Mouse (Mus musculus) limb, embryonic 11.5 days (tissue): ENCODE measurements at regions not wholly inside any gene's neighbourhood (a gene's known extent, or its start where the extent isn't known, plus 50 kb on each side); places are given as distances from the start of the nearest gene placed in this dataset.

Source experiments
- ATAC-seq: fragments of 200-750 bp; cut with Nextera tagmentation; 2 replicates; pipeline ENCODE4 v1.8.0; 2017; ENCODE audit warnings: low read depth; ENCODE audit not compliant: insufficient number of reproducible peaks, low FRiP score, low TSS enrichment
- DNase-seq: peaks from one replicate; pipeline ENCODE4 v3.0.0-alpha.2; 2015; ENCODE audit warnings: low spot score
- H3K27ac ChIP-seq: fragments of 300-500 bp; sonication (generic); replicated peaks from 2 replicates; pipeline ENCODE4 v1.5.1; 2014; ENCODE audit warnings: low read depth, mild to moderate bottlenecking, low read length
- H3K27me3 ChIP-seq: fragments of 300-500 bp; sonication (generic); 2 replicates; pipeline ENCODE4 v1.6.1; 2014; ENCODE audit warnings: mild to moderate bottlenecking, low read length, mixed read lengths; ENCODE audit not compliant: control insufficient read depth, insufficient read depth
- H3K36me3 ChIP-seq: fragments of 300-500 bp; sonication (generic); 2 replicates; pipeline ENCODE4 v1.6.1; 2014; ENCODE audit warnings: mild to moderate bottlenecking, low read length, moderate library complexity, mixed read lengths; ENCODE audit not compliant: control insufficient read depth, insufficient read depth
- H3K4me1 ChIP-seq: fragments of 300-500 bp; sonication (generic); 2 replicates; pipeline ENCODE4 v1.6.1; 2014; ENCODE audit warnings: low read length, mixed read lengths; ENCODE audit not compliant: control insufficient read depth, insufficient read depth
- H3K4me2 ChIP-seq: fragments of 300-500 bp; sonication (generic); 2 replicates; pipeline ENCODE4 v1.6.1; 2014; ENCODE audit warnings: low read depth, mild to moderate bottlenecking, moderate library complexity; ENCODE audit not compliant: severe bottlenecking
- H3K4me3 ChIP-seq: fragments of 300-500 bp; sonication (generic); 2 replicates; pipeline ENCODE4 v1.5.1; 2014; ENCODE audit warnings: low read depth, low read length
- H3K9ac ChIP-seq: fragments of 300-500 bp; sonication (generic); 2 replicates; pipeline ENCODE4 v1.6.1; 2014; ENCODE audit warnings: mild to moderate bottlenecking, low read length
- H3K9me3 ChIP-seq: fragments of 300-500 bp; sonication (generic); 2 replicates; pipeline ENCODE4 v1.6.1; 2016; ENCODE audit warnings: low read length; ENCODE audit not compliant: control insufficient read depth
- WGBS: fragments of 180-500 bp; shearing (Covaris S2); extraction: QIAGEN DNeasy Blood & Tissue Kit; methylation state at CpG from one replicate; pipeline ENCODE4 v1.1.7; 2014; 5-methylcytosine and 5-hydroxymethylcytosine counted together

DNA sequence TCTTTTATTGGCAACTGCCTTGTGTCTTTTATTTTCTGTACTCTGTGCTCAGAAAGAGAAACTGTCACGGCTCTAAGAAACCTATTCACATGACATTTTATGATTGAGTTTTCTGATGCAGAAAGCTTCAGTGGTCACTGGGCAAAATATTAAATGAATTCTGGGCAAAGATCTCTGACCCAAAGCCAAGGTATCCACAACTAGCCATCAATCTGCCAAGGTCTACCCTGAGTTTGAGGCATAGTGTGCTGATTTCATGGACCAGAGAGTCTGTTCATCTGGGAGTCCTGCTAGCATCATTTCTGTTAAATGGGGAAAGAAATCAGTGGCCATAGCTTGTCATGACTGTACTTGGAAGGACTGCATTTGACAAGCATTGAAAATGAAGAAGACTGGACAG lies 103.3 kb downstream of the Klf6 start:
- ATAC-seq (no peak), DNase-seq (no peak)
- 88% methylated on average over 1 of the region's 1 CpGs for WGBS
- no peak overlapping the region for H3K4me3 ChIP-seq
- H3K4me1 ChIP-seq, result no peaks in the 10 kb centered on the region
- H3K9me3 ChIP-seq, result no peaks in the 10 kb centered on the region
- no peaks in the 10 kb centered on the region for H3K27me3 ChIP-seq
- no peaks in the 10 kb centered on the region for H3K36me3 ChIP-seq
- no peak overlapping the region for H3K27ac ChIP-seq
- no peak overlapping the region for H3K9ac ChIP-seq
- H3K4me2 ChIP-seq, result no peak overlapping the region

DNA sequence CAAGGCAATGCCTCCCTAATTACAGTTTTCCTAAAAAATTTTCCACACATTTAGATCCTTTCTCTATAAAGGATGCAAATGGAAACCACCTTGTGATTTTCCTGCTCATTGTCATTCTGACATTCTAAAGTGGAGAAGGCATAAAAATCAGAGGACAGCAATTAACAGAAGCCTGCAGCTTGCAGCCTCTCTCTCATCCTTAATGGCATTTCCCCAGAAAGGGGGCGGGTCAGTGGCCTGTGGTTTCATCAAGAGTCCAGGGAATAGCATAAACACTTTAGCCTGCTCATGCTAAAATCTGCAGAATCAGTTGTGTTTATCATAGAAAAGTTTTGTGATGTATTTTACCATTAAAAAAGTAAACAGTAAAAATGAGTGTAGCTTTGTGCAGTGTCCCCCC lies 117.3 kb downstream of the Klf6 start:
- no peak overlapping the region for H3K27ac ChIP-seq

DNA sequence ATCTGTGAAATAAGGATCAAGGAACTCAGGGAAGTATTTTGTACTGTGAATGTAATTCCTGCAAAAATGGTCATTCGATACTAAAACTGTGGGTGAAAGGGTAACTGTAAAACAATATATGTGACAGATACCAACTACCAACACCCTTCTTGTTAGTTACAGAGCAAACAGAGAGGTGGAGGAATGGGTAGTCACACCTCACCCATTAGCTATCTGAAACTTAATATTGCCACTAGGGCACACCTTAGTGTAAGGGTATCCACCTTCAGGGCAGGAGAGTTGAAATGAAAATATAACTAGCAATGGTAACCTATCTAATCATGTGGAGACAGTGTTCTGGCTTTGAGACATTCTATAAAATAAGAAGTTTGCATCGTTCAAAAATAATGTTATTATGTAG lies 126.2 kb downstream of the Klf6 start:
- H3K27me3 ChIP-seq, result no peaks in the 10 kb centered on the region
- H3K36me3 ChIP-seq, result no peaks in the 10 kb centered on the region
- H3K27ac ChIP-seq, result no peak overlapping the region
- DNase-seq (no peak), ATAC-seq (no peak)
- WGBS, result 90% methylated on average over 2 of the region's 2 CpGs
- H3K4me1 ChIP-seq, result no peaks in the 10 kb centered on the region
- no peaks in the 10 kb centered on the region for H3K9me3 ChIP-seq
- no peak overlapping the region for H3K4me3 ChIP-seq
- no peak overlapping the region for H3K4me2 ChIP-seq
- H3K9ac ChIP-seq, result no peak overlapping the region

More for the DNA sequence above, 117.3 kb downstream of the Klf6 start:
- Histone ChIP-seq H3K4me2 (no peak overlapping the region), H3K9ac (no peak overlapping the region), H3K9me3 (no peaks in the 10 kb centered on the region), H3K36me3 (no peaks in the 10 kb centered on the region), H3K4me1 (no peaks in the 10 kb centered on the region), H3K27me3 (no peaks in the 10 kb centered on the region), H3K4me3 (no peak overlapping the region)
- no peak for ATAC-seq
- no peak for DNase-seq
- WGBS, result 46% methylated on average over 1 of the region's 1 CpGs

DNA sequence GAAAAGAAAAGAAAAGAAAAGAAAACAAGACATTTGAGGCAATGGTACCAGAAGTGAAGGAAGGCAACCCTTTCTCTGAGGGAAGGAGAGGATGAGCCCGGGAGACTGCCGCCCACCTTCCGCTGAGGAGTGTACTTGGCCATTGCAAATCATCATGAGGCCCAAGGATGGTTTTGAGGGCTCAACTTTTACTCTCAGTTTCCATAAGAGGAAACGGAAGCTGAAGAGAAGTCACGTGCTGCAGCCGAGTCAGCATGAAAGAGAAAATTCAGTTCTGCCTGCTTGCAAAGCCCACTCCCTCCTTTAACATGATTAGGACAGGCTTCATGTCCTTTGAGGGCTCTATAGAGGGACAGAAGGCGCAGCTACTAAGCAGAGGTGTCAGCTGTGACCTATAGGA lies 127.1 kb downstream of the Klf6 start:
- Histone ChIP-seq H3K4me3 (no peak overlapping the region), H3K36me3 (no peaks in the 10 kb centered on the region), H3K27me3 (no peaks in the 10 kb centered on the region), H3K27ac (no peak overlapping the region), H3K9ac (no peak overlapping the region), H3K4me2 (no peak overlapping the region), H3K4me1 (no peaks in the 10 kb centered on the region), H3K9me3 (no peaks in the 10 kb centered on the region)
- ATAC-seq (no peak), DNase-seq (no peak)
- WGBS, result 87% methylated on average over 7 of the region's 7 CpGs

DNA sequence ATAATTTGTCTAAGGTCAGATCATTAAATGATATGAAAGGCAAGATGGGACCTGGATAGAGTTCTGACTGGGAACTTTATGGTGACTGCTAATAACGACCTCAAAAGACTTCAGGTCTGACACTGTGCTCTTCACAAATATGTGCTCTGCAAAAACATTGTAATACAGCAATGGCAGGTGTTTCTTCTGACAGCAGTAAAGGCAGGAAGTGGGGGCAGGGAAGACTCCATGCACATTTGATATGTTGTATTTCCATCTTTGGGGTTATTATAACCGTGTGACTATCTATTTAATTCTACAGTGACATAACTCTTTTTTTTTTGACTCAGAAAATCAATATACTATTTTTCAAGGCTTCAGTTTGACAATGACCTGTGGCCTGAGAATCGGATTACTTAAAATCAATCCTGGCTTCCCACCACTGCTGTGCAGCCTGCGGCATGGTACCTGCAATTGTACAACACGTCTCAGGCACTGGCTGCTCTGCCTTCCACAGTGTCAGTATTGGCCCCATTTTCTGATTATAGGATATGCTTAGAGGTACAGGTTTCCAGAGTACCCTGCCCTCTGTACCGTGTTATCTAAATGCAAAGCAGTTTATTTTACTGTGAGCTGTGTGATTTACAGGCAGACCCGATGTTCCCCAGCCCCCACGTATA lies 139.4 kb downstream of the Klf6 start:
- ATAC-seq (no peak), DNase-seq (no peak)
- Histone ChIP-seq H3K4me1 (no peaks in the 10 kb centered on the region), H3K4me3 (no peak overlapping the region), H3K9ac (no peak overlapping the region), H3K36me3 (no peaks in the 10 kb centered on the region), H3K27me3 (no peaks in the 10 kb centered on the region), H3K9me3 (no peaks in the 10 kb centered on the region), H3K4me2 (no peak overlapping the region), H3K27ac (no peak overlapping the region)
- WGBS, result 75% methylated on average over 8 of the region's 8 CpGs

DNA sequence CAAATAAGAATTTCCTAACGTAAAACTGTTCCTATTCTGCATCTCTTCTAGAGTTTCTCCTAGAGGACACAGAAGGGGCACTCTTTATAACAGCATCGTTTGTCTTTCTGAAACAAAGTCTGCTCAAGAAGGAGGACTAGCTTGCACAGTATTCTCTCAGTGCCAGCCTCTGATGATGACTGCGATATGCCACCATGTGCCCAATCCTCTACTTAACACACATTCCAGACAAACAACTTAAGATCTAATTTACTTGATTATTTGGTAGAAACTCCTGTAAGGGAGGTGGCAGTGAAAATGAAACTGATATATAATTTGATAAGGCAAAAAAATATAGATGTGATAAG lies 139.9 kb downstream of the Klf6 start:
- H3K27me3 ChIP-seq, result no peaks in the 10 kb centered on the region
- no peaks in the 10 kb centered on the region for H3K36me3 ChIP-seq
- DNase-seq (no peak), ATAC-seq (no peak)
- no peaks in the 10 kb centered on the region for H3K9me3 ChIP-seq
- H3K9ac ChIP-seq, result no peak overlapping the region
- no peak overlapping the region for H3K27ac ChIP-seq
- WGBS, result 81% methylated on average over 3 of the region's 3 CpGs
- no peaks in the 10 kb centered on the region for H3K4me1 ChIP-seq
- no peak overlapping the region for H3K4me2 ChIP-seq
- H3K4me3 ChIP-seq, result no peak overlapping the region

DNA sequence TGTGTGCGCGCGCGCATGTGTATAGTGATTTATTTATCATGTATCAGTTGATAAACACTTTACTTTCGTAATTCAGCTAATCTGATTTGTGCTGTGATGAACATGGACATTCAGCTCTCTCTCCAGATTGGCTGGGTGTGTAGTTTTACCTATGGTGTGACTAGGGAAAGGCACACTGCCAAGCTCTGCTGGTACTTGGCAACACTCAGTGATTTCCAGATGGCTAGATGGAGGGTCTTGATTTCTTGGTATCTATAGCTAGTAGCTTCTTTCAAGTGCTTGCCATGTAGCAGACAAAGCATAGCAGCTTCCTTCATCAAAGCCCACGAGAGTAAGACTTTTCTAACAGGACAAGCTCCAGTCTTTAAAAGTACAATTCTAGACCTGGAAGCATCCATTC lies 144.6 kb downstream of the Klf6 start:
- DNase-seq (no peak), ATAC-seq (no peak)
- H3K4me3 ChIP-seq, result no peak overlapping the region
- WGBS, result 89% methylated on average over 6 of the region's 6 CpGs
- H3K9ac ChIP-seq, result no peak overlapping the region
- no peaks in the 10 kb centered on the region for H3K9me3 ChIP-seq
- no peaks in the 10 kb centered on the region for H3K27me3 ChIP-seq
- H3K4me2 ChIP-seq, result no peak overlapping the region
- H3K36me3 ChIP-seq, result no peaks in the 10 kb centered on the region
- H3K27ac ChIP-seq, result no peak overlapping the region
- H3K4me1 ChIP-seq, result no peaks in the 10 kb centered on the region

DNA sequence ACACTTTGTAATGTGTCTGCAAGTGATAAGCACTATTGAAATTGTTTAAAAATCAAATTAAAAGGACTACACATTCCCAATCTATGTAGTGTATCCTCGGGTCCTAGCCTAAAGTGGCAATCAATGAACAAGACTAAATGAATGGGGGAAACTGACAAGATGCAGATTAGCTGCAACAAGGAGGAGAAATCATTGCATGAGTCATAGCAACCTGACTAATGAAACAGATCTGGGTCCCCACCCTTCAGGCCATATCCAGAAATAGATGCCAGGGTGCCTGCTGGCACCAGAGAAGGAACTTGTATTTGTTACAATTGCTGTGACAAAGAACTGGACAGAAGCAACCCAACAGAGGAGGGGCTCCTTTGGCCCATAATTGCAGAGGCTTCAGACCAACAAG lies 148.4 kb downstream of the Klf6 start:
- no peak for DNase-seq
- Histone ChIP-seq H3K36me3 (no peaks in the 10 kb centered on the region), H3K27ac (no peak overlapping the region), H3K9ac (no peak overlapping the region), H3K9me3 (no peaks in the 10 kb centered on the region), H3K4me3 (no peak overlapping the region), H3K27me3 (no peaks in the 10 kb centered on the region), H3K4me1 (no peaks in the 10 kb centered on the region), H3K4me2 (no peak overlapping the region)
- ATAC-seq, result no peak
- 71% methylated on average over 1 of the region's 1 CpGs for WGBS

DNA sequence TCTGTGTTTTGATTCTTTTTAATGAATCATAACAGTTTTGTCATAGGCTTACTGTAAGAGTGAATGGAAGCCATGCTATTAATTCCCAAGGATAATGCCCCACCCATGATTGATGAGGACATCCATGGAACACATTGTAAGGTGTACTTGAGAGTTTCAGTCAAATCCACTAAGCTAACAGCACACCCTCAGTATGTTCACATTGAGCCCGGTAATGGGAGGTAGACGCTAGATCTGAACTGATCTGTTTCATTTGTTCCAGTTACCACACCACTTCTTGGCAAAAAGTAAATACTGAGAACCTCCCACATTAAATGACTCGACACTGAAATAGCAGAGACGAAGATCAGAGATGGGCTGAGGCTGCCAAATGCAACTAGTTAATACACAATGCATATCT lies 165.9 kb downstream of the Klf6 start:
- ATAC-seq, result no peak
- no peak overlapping the region for H3K4me3 ChIP-seq
- H3K36me3 ChIP-seq, result no peaks in the 10 kb centered on the region
- no peak for DNase-seq
- H3K9me3 ChIP-seq, result no peaks in the 10 kb centered on the region
- peaks cover 4% of the 10 kb centered on the region; the same call in 1 of the 2 replicates for H3K4me1 ChIP-seq
- 92% methylated on average over 4 of the region's 4 CpGs for WGBS
- H3K27ac ChIP-seq, result no peak overlapping the region
- H3K4me2 ChIP-seq, result no peak overlapping the region
- no peaks in the 10 kb centered on the region for H3K27me3 ChIP-seq
- H3K9ac ChIP-seq, result no peak overlapping the region
